Mouse (Mus musculus) olfactory bulb, adult 2 months (tissue): ENCODE data around the gene Hist1h3a.
"Not testable (repeated sequence)": the region's sequence is repeated elsewhere in the genome, so short reads cannot be mapped to it uniquely, and the experiment has no call there.

Experiments
- CTCF ChIP-seq: fragments of 200-500 bp; IDR thresholded peaks from 2 replicates; pipeline ENCODE4 v1.5.1; 2012; ENCODE audit warnings: low read depth, mild to moderate bottlenecking, low read length, moderate library complexity; ENCODE audit not compliant: insufficient read depth
- POLR2A ChIP-seq: fragments of 200-500 bp; IDR thresholded peaks from 2 replicates; pipeline ENCODE4 v1.6.1; 2012; ENCODE audit warnings: mild to moderate bottlenecking, low read depth, low read length, moderate library complexity; ENCODE audit not compliant: insufficient read depth

- not testable (repeated sequence) for TF ChIP-seq CTCF, POLR2A
Observed at GRCm38 (mm10) chr13:23752067-23752741, 10.0 kb downstream of the Hist1h3a start, which contains the start of gene Hist1h3b.
